Mouse (Mus musculus) liver, postnatal 0 days (tissue): Measurements from ENCODE around the gene Acp2.

ENCODE experiments used
- CTCF ChIP-seq: sonication (generic); IDR thresholded peaks from 2 replicates; pipeline ENCODE4 v1.5.1; 2016; ENCODE audit warnings: antibody characterized with exemption, low read depth
- EP300 ChIP-seq: IDR thresholded peaks from 2 replicates; pipeline ENCODE4 v1.6.1; 2016; ENCODE audit warnings: antibody characterized with exemption, low read depth, mild to moderate bottlenecking

GRCm38 (mm10) chr2:91183711-91184405 is 18.8 kb upstream of the Acp2 start, which contains the start of gene Madd:
- TF ChIP-seq CTCF (no peak), EP300 (no peak)
